Mouse (Mus musculus) midbrain, postnatal 0 days (tissue): ENCODE results near the gene Trappc6a. TPM values are rescaled to one million over a fixed set of nuclear protein-coding genes. Genes with fewer than 3 reads are reported as not detected.
"Not testable (repeated sequence)": the region's sequence is repeated elsewhere in the genome, so short reads cannot be mapped to it uniquely, and the experiment has no call there.

Source experiments
- ATAC-seq: fragments of 200-750 bp; cut with Nextera tagmentation; 2 replicates; pipeline ENCODE4 v1.8.0; 2017; ENCODE audit warnings: moderate number of reproducible peaks, mild to moderate bottlenecking, moderate TSS enrichment, moderate library complexity; ENCODE audit not compliant: low FRiP score
- DNase-seq: peaks from one replicate; pipeline ENCODE4 v3.0.0-alpha.2; 2015; ENCODE audit warnings: low spot score
- H3K27ac ChIP-seq: fragments of 300-500 bp; sonication (generic); 2 replicates; pipeline ENCODE4 v1.5.1; 2014; ENCODE audit warnings: low read depth, mild to moderate bottlenecking, low read length, mixed read lengths
- H3K27me3 ChIP-seq: fragments of 300-500 bp; sonication (generic); 2 replicates; pipeline ENCODE4 v1.6.1; 2014; ENCODE audit warnings: low read length, control low read depth, mixed read lengths; ENCODE audit not compliant: insufficient read depth
- H3K36me3 ChIP-seq: fragments of 300-500 bp; sonication (generic); 2 replicates; pipeline ENCODE4 v1.6.1; 2014; ENCODE audit warnings: low read length, control low read depth, mixed read lengths; ENCODE audit not compliant: insufficient read depth
- H3K4me1 ChIP-seq: fragments of 300-500 bp; sonication (generic); 2 replicates; pipeline ENCODE4 v1.6.1; 2014; ENCODE audit warnings: mild to moderate bottlenecking, control low read depth, antibody characterized with exemption, low read length, mixed read lengths; ENCODE audit not compliant: insufficient read depth
- H3K4me2 ChIP-seq: fragments of 300-500 bp; sonication (generic); 2 replicates; pipeline ENCODE4 v1.6.1; 2014; ENCODE audit warnings: low read depth, mild to moderate bottlenecking, low read length, mixed read lengths; ENCODE audit not compliant: poor library complexity, severe bottlenecking
- H3K4me3 ChIP-seq: fragments of 300-500 bp; sonication (generic); 2 replicates; pipeline ENCODE4 v1.5.1; 2014; ENCODE audit warnings: low read depth, mild to moderate bottlenecking, low read length, moderate library complexity
- H3K9ac ChIP-seq: fragments of 300-500 bp; sonication (generic); replicated peaks from 2 replicates; pipeline ENCODE4 v1.6.1; 2014; ENCODE audit warnings: mild to moderate bottlenecking, low read length, moderate library complexity, mixed read lengths; ENCODE audit not compliant: poor library complexity, severe bottlenecking
- H3K9me3 ChIP-seq: fragments of 300-500 bp; sonication (generic); 2 replicates; pipeline ENCODE4 v1.6.1; 2016; ENCODE audit warnings: low read length, control low read depth
- CTCF ChIP-seq: IDR thresholded peaks from 2 replicates; pipeline ENCODE4 v1.5.1; 2016; ENCODE audit warnings: antibody characterized with exemption, mild to moderate bottlenecking
- WGBS: fragments of 180-500 bp; shearing (Covaris S2); extraction: QIAGEN DNeasy Blood & Tissue Kit; methylation state at CpG from one replicate; pipeline ENCODE4 v1.1.7; 2014; 5-methylcytosine and 5-hydroxymethylcytosine counted together
- polyA plus RNA-seq: library from polyadenylated mRNA; unstranded; fragments of >200 nt; fragmentation: Nextera tagmentation; extraction: Ambion mirVana; gene quantifications from 2 replicates; pipeline ENCODE4 v1.2.1, GENCODE M21; 2015
- total RNA-seq: library from RNA; depleted of rRNA; stranded (reverse); fragments of >200 nt; gene quantifications from 2 replicates; pipeline ENCODE4 v1.2.3, GENCODE M21; 2014

Trappc6a gene
- total and polyA plus RNA-seq, 2 experiments from 2014 or later = 23.9 to 32.6 TPM

DNA sequence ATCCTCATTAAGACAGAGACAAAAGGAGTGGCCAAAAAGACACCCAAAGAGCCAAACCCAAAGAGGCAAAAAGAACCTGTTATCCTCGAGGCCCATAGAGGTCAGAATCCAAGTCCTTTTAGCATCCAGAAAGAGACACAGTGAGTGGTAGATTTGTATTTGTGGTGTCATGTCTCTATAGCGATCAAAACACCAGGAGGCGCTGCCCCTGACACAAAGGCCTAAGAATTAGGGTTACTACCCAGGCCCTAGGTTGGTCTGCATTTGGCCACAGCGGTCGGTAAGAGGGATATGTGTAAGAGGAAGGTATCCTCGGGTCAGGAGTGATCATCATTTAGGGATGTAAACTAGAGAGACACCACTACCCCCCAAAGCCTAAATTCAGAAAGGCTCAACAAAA, 1.9 kb upstream of the Trappc6a start:
- DNase-seq (no peak), ATAC-seq (no peak)
- peak overlapping the region; percentile 53 for H3K4me3 ChIP-seq
- no peaks in the 10 kb centered on the region for H3K9me3 ChIP-seq
- peak; percentile 48 for TF ChIP-seq CTCF
- H3K27me3 ChIP-seq = no peaks in the 10 kb centered on the region
- no peaks in the 10 kb centered on the region for H3K36me3 ChIP-seq
- H3K4me2 ChIP-seq = peak overlapping the region; percentile 93
- no peak overlapping the region; the same call in 1 of the 2 replicates for H3K9ac ChIP-seq
- H3K27ac ChIP-seq = 0 out of 2 replicates have a peak overlapping the region, but pooled peaks have one; percentile 78
- H3K4me1 ChIP-seq = peaks cover 3% of the 10 kb centered on the region; the same call in 1 of the 2 replicates
- 18% methylated on average over 6 of the region's 6 CpGs for WGBS

DNA sequence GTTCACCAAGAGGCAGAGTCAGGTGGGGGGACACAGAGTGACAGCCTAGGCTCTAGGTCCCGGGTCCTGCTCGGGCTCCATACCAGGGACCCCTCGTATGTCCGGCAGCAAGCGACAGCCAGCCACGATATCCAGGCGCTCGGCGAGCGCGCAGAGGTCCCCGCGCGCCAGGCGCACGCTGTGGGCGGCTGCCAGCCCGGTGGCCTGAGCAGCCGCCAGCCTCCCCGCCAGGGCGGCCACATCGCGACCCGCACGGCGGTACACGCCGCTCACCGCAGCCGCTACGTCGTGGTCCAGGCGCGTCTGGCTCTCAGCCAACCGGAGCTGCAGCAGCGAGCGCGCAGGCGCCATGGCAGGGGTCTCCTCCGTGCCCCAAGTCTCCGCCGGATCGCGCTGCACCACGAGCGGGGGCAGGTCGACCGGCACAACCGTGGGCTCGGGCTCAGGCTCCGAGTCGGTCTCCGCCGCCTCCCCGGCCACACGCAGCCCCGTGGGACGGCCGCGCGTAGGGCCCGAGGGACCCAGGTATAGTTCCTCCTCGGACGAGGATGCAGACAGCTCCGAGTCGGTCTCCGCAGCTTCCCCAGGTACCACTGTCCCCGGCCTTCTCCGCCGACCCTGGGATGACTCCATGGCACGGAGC, 1.1 kb upstream of the Trappc6a start:
- under 1% methylated on average over 63 of the region's 71 CpGs for WGBS
- 0 out of 2 replicates have a peak, but pooled peaks have one; percentile 4 for ATAC-seq

DNA sequence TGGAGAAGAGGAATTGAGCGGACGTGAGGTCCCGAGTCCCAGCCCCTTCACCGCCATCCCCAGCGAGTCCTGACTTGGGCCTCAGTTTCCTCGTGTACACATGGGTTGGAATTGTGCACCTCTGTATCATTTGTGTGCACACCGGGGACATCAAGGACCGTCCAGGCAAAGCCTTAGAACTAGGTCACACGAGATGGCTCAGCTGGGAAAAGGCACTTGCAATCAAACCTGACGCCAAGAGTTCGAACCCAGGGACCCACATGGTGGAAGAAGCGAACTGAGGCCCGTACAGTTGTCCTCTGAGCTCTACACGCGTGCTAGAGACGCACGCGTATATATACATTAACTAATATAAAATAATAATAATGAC, 598 bp upstream of the Trappc6a start:
- no peaks in the 10 kb centered on the region for H3K27me3 ChIP-seq
- ATAC-seq (no peak), DNase-seq (no peak)
- H3K27ac ChIP-seq = peak overlapping the region; percentile 78
- peak overlapping the region; percentile 93 for H3K4me2 ChIP-seq
- 3% methylated on average over 18 of the region's 18 CpGs for WGBS
- H3K4me1 ChIP-seq = peaks cover 3% of the 10 kb centered on the region; the same call in 1 of the 2 replicates
- no peak for TF ChIP-seq CTCF
- H3K36me3 ChIP-seq = no peaks in the 10 kb centered on the region
- H3K4me3 ChIP-seq = peak overlapping the region; percentile 53
- H3K9me3 ChIP-seq = no peaks in the 10 kb centered on the region
- H3K9ac ChIP-seq = peak overlapping the region; percentile 65

More for the DNA sequence above, 1.1 kb upstream of the Trappc6a start:
- H3K9me3 ChIP-seq = no peaks in the 10 kb centered on the region
- H3K27me3 ChIP-seq = no peaks in the 10 kb centered on the region
- peak overlapping the region; percentile 65 for H3K9ac ChIP-seq
- H3K36me3 ChIP-seq = no peaks in the 10 kb centered on the region
- no peak for TF ChIP-seq CTCF
- H3K4me1 ChIP-seq = peaks cover 3% of the 10 kb centered on the region; the same call in 1 of the 2 replicates
- DNase-seq = peak; percentile 82
- peak overlapping the region; percentile 93 for H3K4me2 ChIP-seq
- H3K27ac ChIP-seq = peak overlapping the region; percentile 78
- peak overlapping the region; percentile 53 for H3K4me3 ChIP-seq

DNA sequence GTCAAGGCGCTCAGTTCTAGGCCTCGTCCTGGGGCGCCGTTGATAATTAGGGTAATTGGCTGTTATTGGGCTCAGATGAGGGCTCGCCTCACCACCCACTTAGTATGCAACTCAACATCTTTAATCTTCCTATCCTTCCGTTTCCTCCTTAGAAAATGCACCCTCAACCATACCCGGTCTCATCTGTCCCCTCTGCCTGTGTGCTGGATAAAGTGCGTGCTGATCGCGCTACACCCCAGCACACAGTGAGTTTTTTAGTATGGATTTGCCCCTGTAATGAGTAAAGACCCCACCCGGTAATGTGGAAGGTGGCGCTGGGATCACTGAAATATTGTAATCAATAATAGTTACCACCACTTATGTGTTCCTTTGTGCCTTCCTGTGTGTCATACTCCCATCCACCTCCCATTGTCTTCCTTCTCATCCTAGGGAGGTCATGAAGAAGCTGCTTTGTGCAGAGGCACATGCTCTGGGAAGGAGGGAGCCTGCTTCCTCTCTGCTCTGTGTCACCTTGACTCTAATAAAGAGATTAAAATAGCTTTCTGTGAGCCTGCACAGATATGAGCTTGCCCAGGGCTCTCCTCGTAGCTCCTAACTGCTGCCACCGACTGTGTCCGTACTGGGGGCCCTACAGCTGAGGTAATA, 851 bp downstream of the Trappc6a start:
- Histone ChIP-seq H3K36me3 (no peaks in the 10 kb centered on the region), H3K27ac (peak overlapping the region; percentile 78), H3K9ac (peak overlapping the region; percentile 74), H3K4me1 (peaks cover 3% of the 10 kb centered on the region; the same call in 1 of the 2 replicates), H3K4me3 (peak overlapping the region; percentile 53), H3K4me2 (peak overlapping the region; percentile 93), H3K9me3 (no peaks in the 10 kb centered on the region), H3K27me3 (no peaks in the 10 kb centered on the region)
- WGBS = 5% methylated on average over 15 of the region's 15 CpGs
- no peak for TF ChIP-seq CTCF
- peak; percentile 29; the same call in 1 of the 2 replicates for ATAC-seq
- DNase-seq = no peak

DNA sequence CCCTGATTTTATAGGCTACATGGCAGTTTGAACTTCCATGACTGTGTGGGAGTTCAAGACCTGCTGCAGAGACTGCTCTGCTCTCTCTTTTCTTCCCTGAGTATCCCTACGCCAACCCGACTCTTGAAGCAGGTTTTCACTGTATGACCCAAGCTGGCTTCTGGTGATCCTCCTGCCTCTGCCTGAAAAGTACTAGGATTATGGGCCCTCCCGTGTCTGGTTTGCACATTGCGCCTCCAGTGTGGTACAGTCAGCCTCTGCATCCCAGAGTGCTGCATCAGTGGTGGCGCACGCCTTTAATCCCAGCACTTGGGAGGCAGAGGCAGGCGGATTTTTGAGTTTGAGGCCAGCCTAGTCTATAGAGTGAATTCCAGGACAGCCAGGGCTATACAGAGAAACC, 1.6 kb downstream of the Trappc6a start:
- Histone ChIP-seq H3K4me1 (peaks cover 3% of the 10 kb centered on the region; the same call in 1 of the 2 replicates), H3K9me3 (no peaks in the 10 kb centered on the region), H3K9ac (no peak overlapping the region), H3K4me2 (no peak overlapping the region; the same call in 1 of the 2 replicates), H3K36me3 (no peaks in the 10 kb centered on the region), H3K27me3 (no peaks in the 10 kb centered on the region), H3K27ac (no peak overlapping the region), H3K4me3 (0 out of 2 replicates have a peak overlapping the region, but pooled peaks have one; percentile 53)
- DNase-seq = no peak
- 97% methylated on average over 7 of the region's 7 CpGs for WGBS
- no peak for ATAC-seq
- no peak for TF ChIP-seq CTCF

DNA sequence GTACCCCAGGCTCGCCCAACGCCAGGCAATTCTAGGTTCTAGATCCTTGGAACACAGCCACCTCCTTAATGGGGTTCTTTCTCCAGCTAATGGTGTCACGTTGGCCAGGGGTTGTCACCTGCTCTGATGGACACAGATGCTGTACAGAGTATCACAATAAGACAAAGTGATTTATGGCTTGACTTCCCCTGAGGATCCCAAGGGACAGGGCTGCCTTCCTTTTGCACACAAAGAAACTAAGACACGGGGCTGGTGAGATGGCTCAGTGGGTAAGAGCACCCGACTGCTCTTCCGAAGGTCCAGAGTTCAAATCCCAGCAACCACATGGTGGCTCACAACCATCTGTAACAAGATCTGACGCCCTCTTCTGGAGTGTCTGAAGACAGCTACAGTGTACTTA, 3.7 kb downstream of the Trappc6a start:
- not testable (repeated sequence) for ATAC-seq, H3K27ac ChIP-seq, H3K9me3 ChIP-seq, H3K36me3 ChIP-seq, H3K4me1 ChIP-seq, DNase-seq, H3K9ac ChIP-seq, H3K4me2 ChIP-seq, H3K4me3 ChIP-seq, H3K27me3 ChIP-seq
- WGBS = 92% methylated on average over 6 of the region's 7 CpGs
